Mouse (Mus musculus): ENCODE results near the gene Atxn7.

- no peak for TF ChIP-seq CTCF (IDR thresholded peaks at IDR 0.05; ENCODE audit: low read depth, low read length)
- no peak for TF ChIP-seq POLR2AphosphoS5 (IDR thresholded peaks at IDR 0.05; ENCODE audit: insufficient replicate concordance, low read depth, low read length)
- no peak for TF ChIP-seq GATA1 (IDR thresholded peaks at IDR 0.05; ENCODE audit: borderline replicate concordance, low read length)
Measured at GRCm38 (mm10) chr14:13961401-13962112, at the start of gene Atxn7, which contains the start of gene Thoc7.

Measured in G1E (cell line).